Mouse (Mus musculus) bone marrow macrophage, adult 2 months (primary cell): Measurements from ENCODE around the gene Basp1. TPM values are rescaled to one million over a fixed set of nuclear protein-coding genes. Genes with fewer than 3 reads are reported as not detected.
"Not testable (repeated sequence)": the region's sequence is repeated elsewhere in the genome, so short reads cannot be mapped to it uniquely, and the experiment has no call there.

ENCODE experiments used
- H3K27ac ChIP-seq: 2 replicates; pipeline ENCODE4 v1.5.1; 2012; ENCODE audit warnings: low read depth, low read length; ENCODE audit not compliant: insufficient read depth
- H3K4me1 ChIP-seq: 2 replicates; pipeline ENCODE4 v1.6.1; 2012; ENCODE audit warnings: low read length; ENCODE audit not compliant: control insufficient read depth, insufficient read depth
- H3K4me3 ChIP-seq: 2 replicates; pipeline ENCODE4 v1.5.1; 2012; ENCODE audit warnings: mild to moderate bottlenecking, low read length, moderate library complexity; ENCODE audit not compliant: insufficient read depth
- CTCF ChIP-seq: IDR thresholded peaks from 2 replicates; pipeline ENCODE4 v1.5.1; 2012; ENCODE audit warnings: low read depth, mild to moderate bottlenecking, low read length, moderate library complexity
- POLR2A ChIP-seq: IDR thresholded peaks from 2 replicates; pipeline ENCODE4 v1.6.1; 2012; ENCODE audit warnings: mild to moderate bottlenecking, low read depth, low read length, borderline replicate concordance
- polyA plus RNA-seq: library from polyadenylated mRNA; stranded (reverse); fragments of >200 nt; gene quantifications from 2 replicates; pipeline ENCODE4 v1.2.4, GENCODE M21; 2012; ENCODE audit not compliant: missing spikeins, insufficient read depth, insufficient read length

Basp1 gene
- 237 and 240 TPM in 2 replicates for polyA plus RNA-seq

DNA sequence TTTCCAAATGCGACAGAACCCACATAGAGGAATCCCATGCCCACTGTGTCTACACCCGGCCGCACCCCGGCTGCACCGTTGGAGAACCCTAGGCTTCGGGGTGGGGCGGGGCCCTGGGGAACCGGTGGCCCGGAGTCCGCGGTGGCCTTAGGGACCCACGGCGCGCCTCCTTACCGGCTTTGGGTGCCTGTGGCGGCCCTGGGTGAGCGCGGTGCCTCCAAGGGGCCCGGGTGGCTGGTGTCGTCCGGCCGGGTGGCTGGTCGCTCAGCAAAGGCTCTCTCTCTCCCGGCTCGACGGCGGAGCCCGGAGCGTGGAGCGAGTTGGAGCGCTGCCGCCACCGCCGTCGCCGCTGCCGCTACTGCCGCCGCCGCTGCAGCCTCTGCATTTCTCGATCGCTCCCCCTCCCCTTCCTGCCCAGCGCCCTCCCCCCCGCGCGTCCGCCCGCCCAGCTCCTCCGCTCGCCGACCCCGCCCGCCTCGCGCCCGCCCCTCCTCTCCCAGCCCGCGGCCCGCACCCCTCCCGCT, at the start of gene Basp1:
Basp1 (minus strand) TSS at position 387 of the 524 bp plus-strand sequence.
- Histone ChIP-seq H3K27ac (peak within 1 kb of the TSS; percentile 55), H3K4me1 (peaks cover 8% of the 10 kb centered on the region), H3K4me3 (peak within 1 kb of the TSS; percentile 81)
- no peak for TF ChIP-seq CTCF

GRCm38 (mm10) chr15:25463076-25463475, 49.5 kb upstream of the Basp1 start:
- H3K4me3 ChIP-seq, H3K27ac ChIP-seq: not testable (repeated sequence)
- H3K4me1 ChIP-seq, result peaks cover 16% of the 10 kb centered on the region

DNA sequence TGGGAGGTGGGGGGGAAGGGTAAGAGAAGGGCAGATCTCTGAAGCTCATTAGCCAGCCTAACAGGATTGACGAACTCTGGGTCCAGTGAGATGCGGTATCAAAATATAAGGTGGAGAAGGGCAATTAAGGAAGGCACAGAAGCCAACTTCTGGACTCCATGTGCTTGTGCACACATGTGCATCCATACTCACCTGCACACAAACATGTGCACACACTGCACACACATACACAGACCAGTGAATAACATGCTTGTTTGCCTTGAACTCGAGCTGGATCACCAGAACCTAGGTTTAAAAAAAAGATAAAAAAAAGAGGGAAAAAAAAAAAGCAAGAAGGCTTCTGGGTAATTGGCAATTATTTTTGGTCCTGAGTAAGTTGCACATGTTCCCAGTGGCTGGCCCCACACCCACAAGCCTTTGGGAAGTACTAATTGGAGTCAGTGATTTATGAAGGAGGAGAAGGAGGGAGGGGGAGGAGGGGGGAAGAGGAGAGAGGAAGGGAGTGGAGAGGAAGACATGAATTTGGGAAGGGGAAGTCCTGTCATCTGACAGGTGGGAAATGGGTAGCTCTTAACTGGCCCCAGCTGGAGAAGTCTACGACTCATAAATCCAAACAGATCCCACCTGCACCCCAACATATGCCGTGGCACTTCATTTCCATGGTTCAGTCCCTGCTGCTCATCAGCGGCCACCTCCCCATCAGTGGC, 48.6 kb upstream of the Basp1 start:
- Histone ChIP-seq H3K4me1 (peaks cover 16% of the 10 kb centered on the region), H3K4me3 (no peak overlapping the region), H3K27ac (no peak overlapping the region)
- TF ChIP-seq CTCF, result no peak
- no peak for TF ChIP-seq POLR2A

DNA sequence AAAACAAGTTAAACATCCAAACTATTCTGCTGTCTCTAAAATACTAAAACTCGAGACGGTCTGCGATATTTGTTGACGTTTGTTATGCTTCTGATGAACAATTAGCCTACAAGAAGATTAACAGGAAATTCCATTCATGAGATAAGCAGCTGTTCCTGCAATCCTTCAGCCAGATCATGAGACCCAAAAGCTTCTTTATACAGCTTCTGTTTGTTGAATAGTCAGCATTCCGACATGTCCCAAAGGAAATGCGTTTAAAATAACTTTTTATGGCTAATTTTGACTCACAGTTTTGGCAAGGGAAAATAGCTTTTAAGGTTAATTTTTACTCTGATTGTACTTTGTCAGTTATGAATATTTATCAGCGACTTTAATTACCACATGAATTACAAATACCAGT, 46.3 kb upstream of the Basp1 start:
- peaks cover 16% of the 10 kb centered on the region for H3K4me1 ChIP-seq
- H3K27ac ChIP-seq, result no peak overlapping the region
- no peak overlapping the region for H3K4me3 ChIP-seq
- TF ChIP-seq POLR2A (no peak), CTCF (no peak)

DNA sequence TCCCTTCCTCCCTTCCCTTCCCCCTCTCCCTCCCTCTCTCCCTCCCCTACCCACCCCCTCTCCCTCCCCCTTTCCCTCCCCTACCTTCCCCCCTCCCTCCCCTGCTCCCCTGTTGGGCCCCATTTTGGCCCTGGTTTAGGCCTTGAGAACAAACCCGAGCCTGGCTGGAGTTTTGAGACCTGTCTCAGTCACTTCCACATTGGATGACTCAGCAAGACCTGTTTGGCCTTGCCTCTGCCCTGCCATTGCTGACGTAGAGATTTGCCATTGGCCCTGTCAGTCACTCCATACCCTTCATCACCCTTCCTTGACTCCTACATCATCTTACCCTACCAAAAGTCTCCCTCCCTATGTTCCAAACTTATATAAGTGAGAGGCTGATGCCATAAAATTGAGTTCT, 43.9 kb upstream of the Basp1 start:
- H3K4me3 ChIP-seq, result no peak overlapping the region
- TF ChIP-seq POLR2A (no peak), CTCF (no peak)
- H3K4me1 ChIP-seq, result peaks cover 11% of the 10 kb centered on the region
- no peak overlapping the region for H3K27ac ChIP-seq

DNA sequence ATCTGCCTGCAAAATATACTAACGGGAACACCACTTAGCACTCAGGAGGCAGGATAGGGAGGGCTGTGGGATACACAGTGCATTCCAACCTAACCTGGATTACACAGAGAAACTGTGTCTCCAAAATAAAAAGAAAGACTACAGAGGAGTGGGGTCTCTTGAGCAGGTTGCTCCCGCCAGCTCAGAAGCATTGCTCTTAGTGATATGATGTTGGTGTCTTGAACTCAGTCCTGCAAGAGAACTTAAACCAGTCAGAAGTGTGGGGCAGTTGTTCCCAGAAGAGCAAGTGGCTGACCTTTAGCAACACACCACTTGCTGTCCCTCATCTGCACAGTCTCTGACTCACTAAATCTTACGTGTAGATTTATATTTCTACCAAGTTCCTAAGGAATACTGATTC, 40.0 kb upstream of the Basp1 start:
- Histone ChIP-seq H3K4me3 (no peak overlapping the region), H3K4me1 (no peaks in the 10 kb centered on the region), H3K27ac (no peak overlapping the region)
- no peak for TF ChIP-seq CTCF
- TF ChIP-seq POLR2A, result no peak

DNA sequence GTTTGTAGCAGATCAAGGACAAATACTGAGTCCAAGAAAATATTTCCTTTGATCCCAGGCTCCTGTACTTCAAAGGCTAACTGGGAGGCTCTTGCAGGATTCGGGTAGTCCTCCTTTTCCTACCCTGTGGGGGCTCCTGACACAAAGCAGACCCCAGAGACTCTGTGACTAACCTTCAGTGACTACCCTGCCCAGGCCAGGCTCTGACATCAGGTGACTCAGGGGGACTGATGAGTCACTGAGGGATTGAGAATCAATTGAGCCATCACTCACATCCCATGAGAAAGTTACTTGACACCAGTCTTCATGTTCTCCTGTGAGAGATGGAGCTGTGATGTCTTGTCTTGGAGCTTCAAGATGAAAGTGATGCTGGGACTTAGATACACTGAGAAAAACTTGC, 35.8 kb upstream of the Basp1 start:
- no peak overlapping the region for H3K27ac ChIP-seq

GRCm38 (mm10) chr15:25448703-25449340, 35.3 kb upstream of the Basp1 start:
- TF ChIP-seq POLR2A (no peak), CTCF (no peak)
- H3K4me3 ChIP-seq, result no peak overlapping the region
- no peak overlapping the region for H3K27ac ChIP-seq

More for the DNA sequence above, 35.8 kb upstream of the Basp1 start:
- TF ChIP-seq POLR2A, result no peak
- no peak for TF ChIP-seq CTCF
- no peak overlapping the region for H3K4me3 ChIP-seq
- no peaks in the 10 kb centered on the region for H3K4me1 ChIP-seq

DNA sequence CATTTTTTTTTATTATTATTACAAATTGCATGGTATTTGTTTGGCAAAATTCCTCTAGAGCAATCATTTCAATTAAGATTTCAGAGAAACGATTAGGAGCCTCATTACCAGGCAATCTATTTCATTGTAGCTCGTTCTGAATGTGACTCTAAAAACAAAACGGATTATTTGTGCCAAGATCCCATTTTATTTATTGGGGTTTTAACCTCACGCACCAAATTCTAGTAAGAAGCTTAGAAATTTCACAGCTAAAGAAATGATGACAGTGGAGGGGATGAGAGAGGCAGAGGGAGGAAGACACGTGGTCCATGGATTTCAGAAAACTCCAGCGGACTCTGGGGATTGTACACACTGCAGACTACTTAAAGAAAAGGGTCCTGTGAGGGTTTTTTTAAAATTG, 33.6 kb upstream of the Basp1 start:
- no peak overlapping the region for H3K4me3 ChIP-seq
- no peaks in the 10 kb centered on the region for H3K4me1 ChIP-seq
- no peak overlapping the region for H3K27ac ChIP-seq
- TF ChIP-seq CTCF (no peak), POLR2A (no peak)

More at GRCm38 (mm10) chr15:25448703-25449340, 35.3 kb upstream of the Basp1 start:
- no peaks in the 10 kb centered on the region for H3K4me1 ChIP-seq

DNA sequence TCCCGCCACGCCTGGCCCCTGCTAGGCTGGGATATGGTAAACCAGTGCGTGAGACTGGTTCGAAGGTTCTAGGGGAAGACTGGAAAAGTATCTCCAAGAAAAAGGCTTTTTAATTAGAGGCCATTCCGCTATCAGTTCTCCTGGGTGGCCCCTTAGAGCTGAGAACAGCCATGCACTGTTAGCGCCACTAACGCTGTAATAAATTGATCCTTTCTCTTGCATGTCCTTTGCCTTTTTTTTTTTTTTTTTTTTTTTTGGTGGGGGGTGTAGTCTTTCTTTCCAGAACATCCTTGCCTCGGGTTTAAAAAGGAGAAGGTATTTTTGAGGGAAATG, 32.6 kb upstream of the Basp1 start:
- H3K27ac ChIP-seq, result no peak overlapping the region
- H3K4me1 ChIP-seq, result peaks cover 2% of the 10 kb centered on the region
- TF ChIP-seq CTCF, result no peak
- no peak for TF ChIP-seq POLR2A
- no peak overlapping the region for H3K4me3 ChIP-seq
